Mouse (Mus musculus) naive thymus-derived CD4-positive, alpha-beta T cell, adult 2 months (primary cell): Measurements from ENCODE around the gene Cpox.

Experiments
- DNase-seq: peaks from one replicate; pipeline ENCODE4 v3.0.0-alpha.2; 2011; ENCODE audit warnings: low read depth

The Cpox gene

GRCm38 (mm10) chr16:58669264-58669663 lies 828 bp upstream of the Cpox start:
- no peak for DNase-seq

DNA sequence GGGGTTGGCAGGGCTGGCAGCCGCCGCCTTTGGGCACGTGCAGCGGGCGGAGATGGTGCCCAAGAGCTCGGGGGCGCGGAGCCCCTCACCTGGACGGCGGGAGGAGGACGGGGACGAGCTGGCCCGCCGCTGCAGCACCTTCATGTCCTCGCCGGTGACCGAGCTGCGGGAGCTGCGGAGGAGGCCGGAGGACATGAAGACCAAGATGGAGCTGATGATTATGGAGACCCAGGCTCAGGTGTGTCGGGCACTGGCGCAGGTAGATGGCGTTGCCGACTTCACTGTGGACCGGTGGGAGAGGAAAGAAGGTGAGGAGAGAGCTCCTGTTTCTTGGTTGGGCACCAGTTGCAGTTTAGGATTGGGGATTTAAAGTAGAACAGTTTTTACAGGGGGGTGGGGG lies 551 bp downstream of the Cpox start:
- no peak for DNase-seq

- no peak for DNase-seq
Observed at GRCm38 (mm10) chr16:58671212-58671985, 1.3 kb downstream of the Cpox start.

- DNase-seq: no peak
Observed at GRCm38 (mm10) chr16:58672396-58672795, 2.3 kb downstream of the Cpox start.

- no peak for DNase-seq
Observed at GRCm38 (mm10) chr16:58673811-58674410, 3.8 kb downstream of the Cpox start.

DNA sequence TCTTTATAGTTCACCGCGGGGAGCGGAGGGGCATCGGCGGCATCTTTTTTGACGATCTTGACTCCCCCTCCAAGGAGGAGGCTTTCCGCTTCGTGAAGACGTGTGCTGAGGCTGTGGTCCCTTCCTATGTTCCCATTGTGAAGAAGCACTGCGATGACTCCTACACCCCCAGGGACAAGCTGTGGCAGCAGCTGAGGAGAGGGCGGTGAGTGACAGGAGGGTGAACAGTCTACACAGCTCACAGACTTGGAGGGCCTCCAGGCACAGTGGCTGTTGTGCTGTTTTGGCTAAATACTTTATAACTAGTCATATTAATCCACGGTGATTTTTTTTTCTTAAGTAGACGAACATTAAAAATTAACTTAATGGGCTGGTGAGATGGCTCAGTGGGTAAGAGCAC lies 5.2 kb downstream of the Cpox start:
- no peak for DNase-seq

GRCm38 (mm10) chr16:58676156-58676555 lies 6.1 kb downstream of the Cpox start:
- no peak for DNase-seq

GRCm38 (mm10) chr16:58676633-58677032 lies 6.5 kb downstream of the Cpox start:
- DNase-seq: no peak

DNA sequence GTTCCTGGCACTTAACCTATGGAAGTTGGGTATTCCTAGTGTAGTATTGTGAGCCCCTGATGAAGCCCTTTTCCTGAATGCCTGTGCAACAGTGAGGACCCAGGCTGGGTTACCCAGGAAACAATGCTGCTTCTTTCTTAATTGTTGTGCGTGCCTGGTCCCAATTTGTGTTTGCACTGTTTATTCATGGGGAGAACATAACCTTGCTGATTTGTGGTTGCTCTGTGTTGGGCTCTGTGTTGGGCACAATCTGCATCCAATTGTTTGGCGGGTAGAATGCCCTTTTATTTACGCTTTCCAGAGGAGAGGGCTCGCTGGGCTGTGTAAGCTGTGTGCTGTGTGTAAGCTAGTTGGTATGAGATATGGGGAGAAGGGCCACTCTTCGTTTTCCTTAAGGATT lies 7.4 kb downstream of the Cpox start:
- no peak for DNase-seq

DNA sequence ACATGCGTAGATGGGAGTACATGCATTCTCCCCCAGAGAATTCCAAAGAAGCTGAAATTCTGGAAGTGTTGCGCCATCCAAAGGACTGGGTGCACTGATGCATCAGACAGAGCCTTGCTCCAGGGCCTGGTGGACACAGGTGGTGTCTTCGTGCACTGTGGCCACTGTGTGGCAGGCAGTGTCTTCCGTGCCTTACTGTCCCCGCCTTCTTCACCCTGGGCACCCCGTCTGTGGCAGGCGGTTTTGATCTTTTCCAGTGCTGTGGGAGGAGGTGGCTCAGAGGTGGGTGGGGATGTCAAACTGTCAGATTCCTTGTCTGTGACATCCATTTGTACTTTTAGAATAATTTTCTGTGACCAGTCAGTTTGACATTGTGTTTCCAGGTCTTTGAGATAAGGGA lies 8.6 kb downstream of the Cpox start:
- DNase-seq: no peak

- no peak for DNase-seq
Observed at GRCm38 (mm10) chr16:58682046-58682445, 12.0 kb downstream of the Cpox start.

- no peak for DNase-seq
Observed at GRCm38 (mm10) chr16:58682870-58683269, 12.8 kb downstream of the Cpox start.

DNA sequence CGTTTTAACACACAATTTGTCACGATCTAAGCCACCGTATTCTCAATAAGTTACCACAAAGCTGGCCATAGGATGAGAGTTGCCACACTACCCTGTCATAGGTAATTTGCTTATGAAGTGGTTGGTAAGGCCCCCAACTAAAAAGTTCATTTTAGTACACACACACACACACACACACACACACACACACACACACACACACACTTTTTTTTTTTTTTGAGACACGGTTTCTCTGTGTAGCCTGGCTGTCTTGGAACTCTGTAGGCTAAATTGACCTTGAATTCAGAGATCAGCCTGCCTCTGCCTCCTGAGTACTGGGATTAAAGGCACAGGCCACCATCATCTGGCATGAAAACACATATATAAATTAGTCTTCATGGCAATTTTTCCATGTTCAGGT lies 13.8 kb downstream of the Cpox start:
- no peak for DNase-seq

DNA sequence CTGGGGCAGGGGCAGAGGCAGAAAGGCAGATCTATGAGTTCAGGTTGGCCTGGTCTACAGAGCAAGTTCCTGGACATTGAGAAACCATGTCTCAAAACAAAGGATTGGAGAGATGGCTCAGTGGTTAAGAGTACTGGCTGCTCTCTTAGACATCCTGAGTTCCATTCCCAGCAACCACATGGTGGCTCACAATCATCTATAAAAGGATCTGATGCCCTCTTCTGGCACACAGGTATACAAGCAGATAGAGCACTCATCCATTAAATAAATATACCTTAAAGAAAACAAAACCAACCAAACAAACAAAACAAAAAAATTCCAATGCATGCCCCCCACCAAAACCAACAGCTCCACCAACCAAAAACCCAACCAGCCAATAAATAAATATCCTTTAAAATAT lies 14.4 kb downstream of the Cpox start:
- DNase-seq: no peak

DNA sequence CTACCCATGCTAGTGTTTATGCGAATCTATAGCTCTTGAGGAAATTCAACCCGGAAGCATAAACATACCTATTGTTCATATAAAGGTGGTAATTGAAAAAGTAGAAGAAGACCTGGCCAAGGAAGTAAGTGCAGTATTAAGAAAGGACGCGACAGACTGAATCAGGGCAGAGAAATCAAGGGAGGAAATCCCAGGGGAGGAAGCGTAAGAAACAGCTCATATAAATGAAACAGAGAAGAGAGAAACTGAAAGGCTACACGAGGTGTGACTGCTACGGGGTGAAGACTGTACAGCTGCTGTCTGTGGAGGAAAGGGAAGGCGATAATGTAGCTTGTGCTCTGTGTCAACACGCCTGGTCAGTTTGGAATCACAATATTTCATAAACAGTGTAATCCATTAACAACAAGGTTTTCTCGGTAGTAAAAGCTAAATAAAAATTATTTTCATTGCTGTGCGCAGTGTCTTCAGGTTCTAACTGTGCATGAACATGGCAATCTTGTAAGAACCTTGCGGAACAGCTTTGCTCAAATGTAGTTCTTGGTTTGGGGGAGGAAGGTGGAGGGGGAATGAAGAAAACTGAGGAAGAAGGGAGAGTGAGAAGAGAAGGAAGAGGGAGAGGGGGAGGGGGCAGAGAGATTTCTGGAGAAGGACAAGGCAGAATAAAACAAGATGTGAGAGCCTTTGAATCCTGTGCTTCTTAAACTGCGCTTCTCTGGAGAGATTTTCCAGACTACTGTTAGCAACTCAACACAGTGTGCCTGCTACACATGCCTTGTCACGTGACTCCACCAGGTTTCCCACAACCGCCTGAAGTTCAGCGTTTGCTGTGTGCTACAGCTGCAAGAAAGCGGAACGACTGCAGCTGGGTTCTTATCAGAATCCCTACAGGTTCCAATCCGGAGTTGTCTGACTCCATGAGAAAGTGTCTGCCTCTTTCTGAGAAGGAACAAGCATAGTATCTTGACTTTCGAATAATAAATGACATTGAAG lies 15.8 kb downstream of the Cpox start:
- DNase-seq: peak; percentile 44

DNA sequence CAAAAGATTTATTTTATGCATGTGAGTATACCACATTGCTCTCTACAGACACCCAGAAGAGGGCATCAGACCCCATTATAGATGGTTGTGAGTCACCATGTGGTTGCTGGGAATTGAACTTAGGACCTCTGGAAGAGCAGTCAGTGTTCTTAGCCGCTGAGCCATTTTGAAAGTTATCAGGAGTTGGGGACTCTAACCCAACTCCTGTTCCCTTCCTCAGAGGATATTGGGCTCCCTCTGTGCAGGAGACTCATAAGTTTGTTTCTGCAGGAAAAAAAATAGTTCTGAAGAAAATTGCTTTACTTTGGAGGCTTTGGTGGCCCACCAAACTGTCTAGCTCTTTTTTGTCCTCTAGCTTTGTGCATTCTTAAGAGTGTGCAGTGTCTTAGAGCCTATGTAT lies 18.4 kb downstream of the Cpox start:
- DNase-seq: no peak

- DNase-seq: no peak
Observed at GRCm38 (mm10) chr16:58689555-58690169, 19.6 kb downstream of the Cpox start.

DNA sequence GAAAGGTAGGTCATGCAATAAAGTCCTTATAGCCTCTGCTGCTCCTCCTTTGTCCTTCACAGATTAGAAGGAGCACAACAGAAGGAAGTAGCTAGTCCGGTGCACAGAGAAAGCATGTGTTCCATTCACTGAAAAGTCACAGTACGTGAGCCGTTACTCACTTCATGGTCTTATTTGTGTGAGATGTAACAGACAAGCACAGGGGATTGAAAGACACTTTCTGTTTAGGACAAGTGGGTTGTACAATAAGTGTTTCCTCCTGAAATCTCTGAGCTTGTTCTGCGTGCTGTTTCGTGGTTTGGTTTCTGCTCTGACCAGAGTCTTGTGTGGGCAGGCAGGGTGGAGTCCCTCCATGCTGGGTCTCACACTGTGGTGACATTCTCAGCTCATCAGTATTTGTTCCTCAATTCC lies 20.2 kb downstream of the Cpox start:
- no peak for DNase-seq

DNA sequence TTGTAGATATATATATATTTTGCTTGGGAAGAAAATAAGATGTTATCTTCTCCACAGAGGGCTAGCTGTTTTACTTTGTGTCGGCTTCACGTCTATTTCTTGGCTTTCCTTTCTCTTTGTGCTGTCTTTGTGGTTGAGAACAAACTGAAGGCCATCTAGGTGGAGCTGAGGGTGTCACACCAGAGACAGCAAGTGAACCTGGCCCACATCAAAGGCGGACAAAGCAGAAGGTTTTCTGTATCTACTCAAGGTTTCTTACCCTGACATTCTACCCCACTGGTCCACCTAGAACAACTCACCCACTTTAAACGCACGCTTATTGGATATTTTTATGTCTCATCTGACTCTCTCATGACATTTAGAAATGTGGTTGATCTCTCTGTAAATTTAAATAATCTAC lies 24.0 kb downstream of the Cpox start:
- DNase-seq: no peak

DNA sequence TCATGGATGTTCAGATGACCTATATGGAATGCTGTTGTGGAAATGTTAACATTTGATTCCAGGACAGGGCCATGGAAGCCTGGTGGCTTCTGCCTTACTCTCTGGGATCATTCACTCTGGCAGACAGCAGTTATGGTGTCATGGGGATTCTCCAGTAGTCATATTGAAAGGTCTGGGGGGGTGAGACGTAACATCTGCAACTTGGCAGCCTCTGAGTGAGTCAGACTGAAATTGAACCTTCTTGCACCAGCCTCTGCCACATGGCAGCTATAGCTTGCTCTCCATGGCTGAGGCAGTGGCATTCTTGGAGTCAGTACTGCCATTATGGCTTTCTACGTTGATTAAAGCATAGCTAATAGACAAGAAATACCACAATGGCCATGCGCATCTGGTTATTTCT lies 26.7 kb downstream of the Cpox start:
- no peak for DNase-seq

- DNase-seq: no peak
Observed at GRCm38 (mm10) chr16:58697261-58697660, 27.2 kb downstream of the Cpox start.

DNA sequence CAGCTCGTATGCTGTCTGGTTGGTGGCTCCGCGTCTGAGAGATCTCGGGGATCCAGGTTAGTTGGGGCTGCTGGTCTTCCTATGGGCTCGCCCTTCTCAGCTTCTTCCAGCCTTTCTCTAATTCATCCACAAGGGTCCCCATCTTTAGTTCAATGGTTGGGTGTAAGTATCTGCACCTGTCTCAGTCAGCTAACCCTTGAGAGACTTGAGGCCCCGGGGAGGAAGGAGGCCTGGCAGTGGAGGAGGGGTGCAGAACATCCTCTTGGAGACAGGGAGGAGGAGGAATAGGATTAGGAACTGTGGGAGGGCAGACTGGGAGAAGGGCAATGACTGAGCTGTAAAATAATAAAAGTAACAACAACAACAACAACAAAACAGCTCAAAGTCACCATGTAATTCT lies 30.1 kb downstream of the Cpox start:
- no peak for DNase-seq
